Mouse (Mus musculus): ENCODE data around the gene Atrn. TPM values are rescaled to one million over a fixed set of nuclear protein-coding genes. Genes with fewer than 3 reads are reported as not detected.

Gene Atrn
- polyA plus RNA-seq, 1 experiment: 59.3 TPM

GRCm38 (mm10) chr2:131058672-131059071 is 152.4 kb downstream of the Atrn start:
- Histone ChIP-seq H3K27ac (ENCODE audit: insufficient read depth, low read length) (no peak overlapping the region), H3K4me1 (ENCODE audit: control insufficient read depth, insufficient read depth, low read length) (peaks cover 3% of the 10 kb centered on the region; the same call in 1 of the 2 replicates), H3K4me3 (ENCODE audit: insufficient read depth, low read length) (no peak overlapping the region)
- TF ChIP-seq CTCF (IDR thresholded peaks at IDR 0.05; ENCODE audit: extremely low read depth, insufficient read depth, low read length) (no peak), POLR2A (IDR thresholded peaks at IDR 0.05; ENCODE audit: extremely low read depth, insufficient read depth, low read length) (no peak)

GRCm38 (mm10) chr2:131059377-131059776 is 153.1 kb downstream of the Atrn start:
- no peak overlapping the region for H3K4me3 ChIP-seq (ENCODE audit: insufficient read depth, low read length)
- no peak for TF ChIP-seq POLR2A (IDR thresholded peaks at IDR 0.05; ENCODE audit: extremely low read depth, insufficient read depth, low read length)
- no peak for TF ChIP-seq CTCF (IDR thresholded peaks at IDR 0.05; ENCODE audit: extremely low read depth, insufficient read depth, low read length)
- H3K4me1 ChIP-seq (ENCODE audit: control insufficient read depth, insufficient read depth, low read length): peaks cover 3% of the 10 kb centered on the region; the same call in 1 of the 2 replicates
- no peak overlapping the region for H3K27ac ChIP-seq (ENCODE audit: insufficient read depth, low read length)

GRCm38 (mm10) chr2:131059781-131060540 is 153.7 kb downstream of the Atrn start:
- Histone ChIP-seq H3K4me1 (ENCODE audit: control insufficient read depth, insufficient read depth, low read length) (peaks cover 3% of the 10 kb centered on the region; the same call in 1 of the 2 replicates), H3K4me3 (ENCODE audit: insufficient read depth, low read length) (no peak overlapping the region)
- no peak for TF ChIP-seq CTCF (IDR thresholded peaks at IDR 0.05; ENCODE audit: extremely low read depth, insufficient read depth, low read length)
- TF ChIP-seq POLR2A (IDR thresholded peaks at IDR 0.05; ENCODE audit: extremely low read depth, insufficient read depth, low read length): no peak

GRCm38 (mm10) chr2:131060784-131061183 is 154.5 kb downstream of the Atrn start:
- H3K4me1 ChIP-seq (ENCODE audit: control insufficient read depth, insufficient read depth, low read length): peaks cover 3% of the 10 kb centered on the region; the same call in 1 of the 2 replicates
- no peak overlapping the region for H3K27ac ChIP-seq (ENCODE audit: insufficient read depth, low read length)
- no peak overlapping the region for H3K4me3 ChIP-seq (ENCODE audit: insufficient read depth, low read length)
- no peak for TF ChIP-seq CTCF (IDR thresholded peaks at IDR 0.05; ENCODE audit: extremely low read depth, insufficient read depth, low read length)

More at GRCm38 (mm10) chr2:131059781-131060540, 153.7 kb downstream of the Atrn start:
- H3K27ac ChIP-seq (ENCODE audit: insufficient read depth, low read length): no peak overlapping the region

- H3K27ac ChIP-seq (ENCODE audit: insufficient read depth, low read length): no peak overlapping the region
- TF ChIP-seq CTCF (IDR thresholded peaks at IDR 0.05; ENCODE audit: extremely low read depth, insufficient read depth, low read length) (no peak), POLR2A (IDR thresholded peaks at IDR 0.05; ENCODE audit: extremely low read depth, insufficient read depth, low read length) (no peak)
Observed at GRCm38 (mm10) chr2:131061607-131062006, 155.3 kb downstream of the Atrn start.

GRCm38 (mm10) chr2:131063404-131063864 is 157.1 kb downstream of the Atrn start, which contains the start of gene Adam33:
Adam33 (minus strand) TSS chr2:131063814.
- Histone ChIP-seq H3K4me1 (ENCODE audit: control insufficient read depth, insufficient read depth, low read length) (peaks cover 3% of the 10 kb centered on the region; the same call in 1 of the 2 replicates), H3K27ac (ENCODE audit: insufficient read depth, low read length) (no peak within 1 kb of the TSS), H3K4me3 (ENCODE audit: insufficient read depth, low read length) (no peak within 1 kb of the TSS)
- TF ChIP-seq CTCF (IDR thresholded peaks at IDR 0.05; ENCODE audit: extremely low read depth, insufficient read depth, low read length): no peak
- TF ChIP-seq POLR2A (IDR thresholded peaks at IDR 0.05; ENCODE audit: extremely low read depth, insufficient read depth, low read length): no peak

More at GRCm38 (mm10) chr2:131061607-131062006, 155.3 kb downstream of the Atrn start:
- Histone ChIP-seq H3K4me3 (ENCODE audit: insufficient read depth, low read length) (no peak overlapping the region), H3K4me1 (ENCODE audit: control insufficient read depth, insufficient read depth, low read length) (peaks cover 3% of the 10 kb centered on the region; the same call in 1 of the 2 replicates)

- H3K4me3 ChIP-seq (ENCODE audit: insufficient read depth, low read length): no peak overlapping the region
- TF ChIP-seq CTCF (IDR thresholded peaks at IDR 0.05; ENCODE audit: extremely low read depth, insufficient read depth, low read length) (no peak), POLR2A (IDR thresholded peaks at IDR 0.05; ENCODE audit: extremely low read depth, insufficient read depth, low read length) (no peak)
- no peaks in the 10 kb centered on the region for H3K4me1 ChIP-seq (ENCODE audit: control insufficient read depth, insufficient read depth, low read length)
- no peak overlapping the region for H3K27ac ChIP-seq (ENCODE audit: insufficient read depth, low read length)
Observed at GRCm38 (mm10) chr2:131066342-131066741, 160.0 kb downstream of the Atrn start.

GRCm38 (mm10) chr2:131067481-131067880 is 161.2 kb downstream of the Atrn start:
- TF ChIP-seq CTCF (IDR thresholded peaks at IDR 0.05; ENCODE audit: extremely low read depth, insufficient read depth, low read length): no peak
- no peak for TF ChIP-seq POLR2A (IDR thresholded peaks at IDR 0.05; ENCODE audit: extremely low read depth, insufficient read depth, low read length)

GRCm38 (mm10) chr2:131072536-131072935 is 166.2 kb downstream of the Atrn start:
- Histone ChIP-seq H3K27ac (ENCODE audit: insufficient read depth, low read length) (no peak overlapping the region), H3K4me1 (ENCODE audit: control insufficient read depth, insufficient read depth, low read length) (no peaks in the 10 kb centered on the region), H3K4me3 (ENCODE audit: insufficient read depth, low read length) (no peak overlapping the region)
- TF ChIP-seq CTCF (IDR thresholded peaks at IDR 0.05; ENCODE audit: extremely low read depth, insufficient read depth, low read length) (no peak), POLR2A (IDR thresholded peaks at IDR 0.05; ENCODE audit: extremely low read depth, insufficient read depth, low read length) (no peak)

More at GRCm38 (mm10) chr2:131067481-131067880, 161.2 kb downstream of the Atrn start:
- H3K27ac ChIP-seq (ENCODE audit: insufficient read depth, low read length): no peak overlapping the region
- no peaks in the 10 kb centered on the region for H3K4me1 ChIP-seq (ENCODE audit: control insufficient read depth, insufficient read depth, low read length)
- no peak overlapping the region for H3K4me3 ChIP-seq (ENCODE audit: insufficient read depth, low read length)

Other genes starting within 250 kb of the Atrn start
- 102 and 109 TPM in 2 replicates for gene Ddrgk1, start 241.8 kb upstream of the Atrn start, polyA plus RNA-seq (2012; rRNA removed)
- 64.5 TPM in 2 replicates for gene Itpa, start 238.9 kb upstream of the Atrn start, polyA plus RNA-seq (2012; rRNA removed)
- gene Slc4a11, start 209.0 kb upstream of the Atrn start, polyA plus RNA-seq (2012; rRNA removed): 1.5 and 1.8 TPM in 2 replicates
- gene 4930402H24Rik, start 89 bp upstream of the Atrn start, polyA plus RNA-seq (2012; rRNA removed): 62.4 and 62.9 TPM in 2 replicates
- gene Gfra4, start 136.6 kb downstream of the Atrn start, polyA plus RNA-seq (2012; rRNA removed): 201 and 206 TPM in 2 replicates
- gene Adam33, start 157.3 kb downstream of the Atrn start, polyA plus RNA-seq (2012; rRNA removed): 21.0 and 21.7 TPM in 2 replicates
- gene Siglec1, start 180.3 kb downstream of the Atrn start, polyA plus RNA-seq (2012; rRNA removed): 0.21 and 0.35 TPM in 2 replicates
- 10.2 and 10.5 TPM in 2 replicates for gene Hspa12b, start 220.8 kb downstream of the Atrn start, polyA plus RNA-seq (2012; rRNA removed)
- gene Gm11037, start 227.0 kb downstream of the Atrn start, polyA plus RNA-seq (2012; rRNA removed): not detected in 2 replicates

Data from cortical plate, adult 2 months (tissue).